Mouse (Mus musculus) kidney, adult 2 months (tissue): ENCODE results near the gene Trib2. TPM values are rescaled to one million over a fixed set of nuclear protein-coding genes. Genes with fewer than 3 reads are reported as not detected.
A peak's percentile ranks its signal among the peaks of the same experiment; 100 is the strongest.

Experiments used
- DNase-seq: peaks from one replicate; pipeline ENCODE4 v3.0.0; 2021
- H3K27ac ChIP-seq: fragments of 200-500 bp; 2 replicates; pipeline ENCODE4 v1.5.1; 2012; ENCODE audit warnings: low read depth, low read length, control low read depth, inconsistent platforms; ENCODE audit not compliant: insufficient read depth
- H3K27me3 ChIP-seq: fragments of 200-500 bp; replicated peaks from 2 replicates; pipeline ENCODE4 v1.6.1; 2012; ENCODE audit warnings: mild to moderate bottlenecking, moderate library complexity, low read length, inconsistent platforms; ENCODE audit not compliant: control insufficient read depth, insufficient read depth
- H3K36me3 ChIP-seq: fragments of 200-500 bp; 2 replicates; pipeline ENCODE4 v1.6.1; 2012; ENCODE audit warnings: mild to moderate bottlenecking, moderate library complexity, low read length, inconsistent platforms; ENCODE audit not compliant: control insufficient read depth, insufficient read depth
- H3K4me1 ChIP-seq: fragments of 200-500 bp; 2 replicates; pipeline ENCODE4 v1.6.1; 2011; ENCODE audit warnings: low read length; ENCODE audit not compliant: control insufficient read depth, insufficient read depth
- H3K4me3 ChIP-seq: fragments of 200-500 bp; 2 replicates; pipeline ENCODE4 v1.5.1; 2011; ENCODE audit warnings: mild to moderate bottlenecking, low read depth, low read length, control low read depth; ENCODE audit not compliant: insufficient read depth
- CTCF ChIP-seq: fragments of 200-500 bp; conservative IDR thresholded peaks from 2 replicates; pipeline ENCODE4 v1.5.1; 2011; ENCODE audit warnings: low read depth, mild to moderate bottlenecking, control low read depth, low read length, moderate library complexity, mixed read lengths; ENCODE audit not compliant: insufficient read depth, insufficient read length
- POLR2A ChIP-seq: fragments of 200-500 bp; IDR thresholded peaks from one replicate; pipeline ENCODE4 v1.6.1; 2011; ENCODE audit warnings: low read depth, low read length, control low read depth
- WGBS: fragments of 180-500 bp; shearing (Covaris S2); methylation state at CpG from one replicate; pipeline ENCODE4 v1.1.7; 2018; 5-methylcytosine and 5-hydroxymethylcytosine counted together
- polyA plus RNA-seq: library from polyadenylated mRNA; depleted of rRNA; stranded (reverse); fragments of >200 nt; gene quantifications from 2 replicates; pipeline ENCODE4 v1.2.3, GENCODE M21; 2012

The Trib2 gene
- polyA plus RNA-seq, 1 experiment = 22.2 TPM

DNA sequence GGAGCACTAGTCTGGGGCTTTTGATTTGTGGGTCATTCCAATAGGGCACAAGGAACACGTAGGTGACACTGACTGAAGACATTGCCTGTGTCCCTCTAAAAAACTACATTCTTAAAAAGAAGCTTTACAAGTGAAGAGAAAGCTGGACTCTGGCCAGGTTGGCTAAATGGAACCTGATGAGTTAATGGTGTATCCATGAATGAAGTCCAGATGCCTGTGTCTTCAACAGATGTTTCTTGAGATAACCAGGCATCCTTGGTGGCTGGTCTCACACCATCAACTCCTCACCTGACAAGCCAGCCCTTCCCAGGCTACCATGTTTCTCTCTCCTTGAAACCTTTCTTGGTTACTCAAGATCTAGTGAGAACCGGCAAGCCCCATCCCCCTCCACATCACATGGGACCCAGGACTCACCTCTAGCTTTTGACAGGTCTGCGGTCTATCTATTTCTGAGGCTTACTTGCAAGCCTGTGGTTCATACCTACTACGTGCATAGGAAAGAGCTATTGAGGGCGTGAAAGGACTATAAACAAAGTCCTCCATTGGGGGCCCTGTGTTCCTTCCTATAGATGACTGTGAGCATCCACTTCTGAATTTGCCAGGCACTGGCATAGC lies 8.4 kb downstream of the Trib2 start:
- no peak for DNase-seq
- Histone ChIP-seq H3K36me3 (peaks cover 6% of the 10 kb centered on the region), H3K27me3 (no peaks in the 10 kb centered on the region), H3K27ac (no peak overlapping the region), H3K4me3 (no peak overlapping the region), H3K4me1 (peaks cover 31% of the 10 kb centered on the region)
- no peak for TF ChIP-seq CTCF
- no peak for TF ChIP-seq POLR2A
- 93% methylated on average over 5 of the region's 5 CpGs for WGBS

DNA sequence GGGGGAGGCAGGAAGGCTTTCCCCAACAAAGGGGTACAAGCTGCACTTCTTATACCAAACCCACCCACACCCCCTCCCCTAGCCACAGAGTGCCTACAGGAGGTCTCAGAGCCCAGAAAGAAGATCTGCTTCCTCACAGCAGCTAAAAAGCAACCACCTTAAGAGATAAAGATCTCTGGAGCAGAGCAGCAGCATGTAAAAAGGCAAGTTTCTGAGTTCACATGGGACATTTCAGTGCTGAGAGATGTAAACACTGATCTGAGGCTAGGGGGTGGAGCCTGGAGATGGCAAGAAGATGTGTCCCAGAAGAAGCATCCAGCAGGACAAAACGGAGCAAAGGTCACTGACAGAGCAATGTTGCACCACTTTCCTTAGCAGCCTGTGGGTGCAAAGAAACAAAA lies 11.8 kb downstream of the Trib2 start:
- Histone ChIP-seq H3K4me1 (peaks cover 30% of the 10 kb centered on the region), H3K4me3 (no peak overlapping the region), H3K27ac (no peak overlapping the region), H3K36me3 (peaks cover 6% of the 10 kb centered on the region), H3K27me3 (no peaks in the 10 kb centered on the region)
- no peak for TF ChIP-seq CTCF
- no peak for TF ChIP-seq POLR2A
- DNase-seq = peak; percentile 86
- 8% methylated on average over 1 of the region's 1 CpGs for WGBS

DNA sequence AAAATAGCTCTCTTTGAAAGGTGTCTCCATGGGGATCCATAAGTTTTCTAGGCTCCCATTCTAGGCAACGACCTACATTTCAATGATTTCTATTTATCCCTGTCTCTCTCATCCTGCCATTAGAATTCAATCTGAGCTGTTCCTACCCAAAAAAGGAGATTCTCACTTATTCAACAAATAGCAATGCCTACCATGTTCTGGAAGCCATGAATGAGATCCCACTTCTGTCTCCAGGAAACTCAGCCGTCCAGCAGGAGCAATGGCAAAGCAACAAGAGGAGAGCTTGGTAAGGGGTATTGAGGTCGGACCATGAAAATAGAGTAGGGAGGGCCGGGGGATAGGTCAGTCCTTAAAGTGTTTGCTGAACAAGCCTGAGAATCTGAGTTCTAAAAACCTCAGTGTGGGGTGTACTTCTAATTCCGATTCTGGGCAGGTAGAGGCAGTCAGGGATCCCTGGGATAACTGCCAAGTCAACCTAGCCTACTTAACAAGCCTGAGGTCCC lies 12.7 kb downstream of the Trib2 start:
- H3K27ac ChIP-seq = no peak overlapping the region
- peaks cover 30% of the 10 kb centered on the region for H3K4me1 ChIP-seq
- peaks cover 6% of the 10 kb centered on the region for H3K36me3 ChIP-seq
- no peak overlapping the region for H3K4me3 ChIP-seq
- 76% methylated on average over 5 of the region's 5 CpGs for WGBS
- H3K27me3 ChIP-seq = no peaks in the 10 kb centered on the region
- no peak for TF ChIP-seq POLR2A
- no peak for TF ChIP-seq CTCF
- no peak for DNase-seq

DNA sequence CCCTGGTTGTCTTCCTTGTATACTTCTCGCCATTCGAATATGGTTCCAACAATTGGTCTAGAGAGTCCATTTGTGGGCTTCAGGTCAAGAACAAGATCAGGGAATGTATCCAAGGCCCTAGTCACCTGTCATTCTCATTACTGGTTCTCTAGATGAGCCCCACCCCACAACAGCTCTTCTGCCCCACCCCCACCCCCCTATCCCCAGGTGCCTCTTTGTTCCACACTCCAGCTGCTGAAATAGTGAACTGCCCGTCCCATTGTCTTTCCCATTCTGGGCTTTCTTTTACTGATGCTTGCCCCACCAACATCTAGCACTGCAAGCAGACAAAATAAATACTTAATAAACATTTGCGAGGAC lies 15.2 kb downstream of the Trib2 start:
- Histone ChIP-seq H3K27ac (no peak overlapping the region), H3K36me3 (peaks cover 1% of the 10 kb centered on the region), H3K4me3 (no peak overlapping the region), H3K27me3 (no peaks in the 10 kb centered on the region), H3K4me1 (peaks cover 26% of the 10 kb centered on the region)
- TF ChIP-seq CTCF = no peak
- no peak for TF ChIP-seq POLR2A
- no peak for DNase-seq
- WGBS = 95% methylated on average over 4 of the region's 4 CpGs

DNA sequence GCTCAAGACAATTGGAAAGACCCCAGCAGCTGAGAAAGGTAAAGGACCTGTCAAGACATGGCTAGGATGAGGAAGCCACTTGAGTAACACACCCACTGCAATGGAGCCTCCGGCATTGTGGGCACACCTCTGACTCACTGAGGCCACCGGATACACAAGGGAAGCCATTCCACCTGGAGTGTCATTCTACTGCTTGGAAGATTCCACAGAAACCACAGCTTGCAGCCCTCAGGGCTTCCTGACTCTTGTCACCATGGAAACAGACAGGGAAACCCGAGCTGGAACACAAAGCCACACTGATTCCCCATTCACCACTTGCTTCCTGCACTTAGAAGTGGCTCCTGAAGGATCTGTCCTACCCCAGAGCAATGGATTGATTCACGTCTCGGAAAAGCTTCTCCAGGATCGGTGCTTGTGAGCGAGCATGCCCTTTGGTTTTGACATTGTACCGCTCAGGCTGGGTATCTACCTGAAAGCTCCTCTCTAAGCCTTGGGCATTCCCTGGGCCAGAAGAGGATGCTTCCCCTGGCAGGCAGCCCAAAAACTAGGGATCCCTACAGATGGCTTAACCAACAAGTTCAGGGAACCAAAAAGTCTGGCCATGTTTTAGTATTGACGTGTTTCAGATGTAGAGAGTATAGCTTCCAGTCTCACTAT lies 15.7 kb downstream of the Trib2 start:
- peaks cover 24% of the 10 kb centered on the region for H3K4me1 ChIP-seq
- WGBS = 52% methylated on average over 9 of the region's 9 CpGs
- H3K27ac ChIP-seq = peak overlapping the region; percentile 65; the same call in 1 of the 2 replicates

DNA sequence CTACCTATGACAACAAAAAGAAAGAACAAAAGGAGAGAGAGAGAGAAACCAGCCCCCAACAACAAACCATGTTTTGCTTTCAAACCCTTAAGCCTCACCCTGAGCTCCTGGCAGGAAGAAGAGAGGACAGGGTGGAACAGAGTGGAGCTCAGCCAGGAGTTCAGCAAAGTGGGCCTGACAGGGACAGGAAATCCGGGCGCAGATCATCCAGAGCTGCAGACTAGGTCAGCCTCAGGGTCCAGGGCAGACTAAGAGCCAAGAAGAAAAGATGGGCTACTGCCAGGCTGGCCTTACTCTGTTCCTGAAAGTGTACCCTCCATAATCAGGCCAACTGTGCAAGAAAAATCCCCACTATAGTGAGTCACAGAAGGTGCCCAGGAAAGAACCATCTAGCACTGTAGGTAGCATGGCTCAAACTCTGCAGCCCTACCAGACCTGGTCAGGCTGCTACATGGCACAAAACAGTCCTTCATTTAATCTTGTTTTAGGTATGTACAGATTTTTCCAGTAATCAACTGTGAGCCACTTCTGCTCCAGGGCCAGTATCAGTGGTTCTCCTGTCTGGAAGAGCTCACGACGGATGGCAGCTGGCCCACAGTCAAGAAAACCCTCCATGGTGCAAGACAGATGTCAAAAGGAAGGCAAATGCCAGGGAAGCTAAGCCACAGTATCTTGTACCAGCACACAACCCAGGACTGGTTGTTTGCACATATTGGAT lies 16.4 kb downstream of the Trib2 start:
- TF ChIP-seq CTCF = no peak
- TF ChIP-seq POLR2A = no peak
- Histone ChIP-seq H3K27me3 (no peaks in the 10 kb centered on the region), H3K4me3 (no peak overlapping the region), H3K36me3 (no peaks in the 10 kb centered on the region; the same call in none of the 2 replicates), H3K4me1 (peaks cover 17% of the 10 kb centered on the region), H3K27ac (peak overlapping the region; percentile 65)
- DNase-seq = peak; percentile 89
- 46% methylated on average over 4 of the region's 4 CpGs for WGBS

More for the DNA sequence above, 15.7 kb downstream of the Trib2 start:
- H3K36me3 ChIP-seq = no peaks in the 10 kb centered on the region; the same call in none of the 2 replicates
- H3K4me3 ChIP-seq = no peak overlapping the region
- no peaks in the 10 kb centered on the region for H3K27me3 ChIP-seq
- DNase-seq = peak; percentile 77
- no peak for TF ChIP-seq CTCF
- no peak for TF ChIP-seq POLR2A

DNA sequence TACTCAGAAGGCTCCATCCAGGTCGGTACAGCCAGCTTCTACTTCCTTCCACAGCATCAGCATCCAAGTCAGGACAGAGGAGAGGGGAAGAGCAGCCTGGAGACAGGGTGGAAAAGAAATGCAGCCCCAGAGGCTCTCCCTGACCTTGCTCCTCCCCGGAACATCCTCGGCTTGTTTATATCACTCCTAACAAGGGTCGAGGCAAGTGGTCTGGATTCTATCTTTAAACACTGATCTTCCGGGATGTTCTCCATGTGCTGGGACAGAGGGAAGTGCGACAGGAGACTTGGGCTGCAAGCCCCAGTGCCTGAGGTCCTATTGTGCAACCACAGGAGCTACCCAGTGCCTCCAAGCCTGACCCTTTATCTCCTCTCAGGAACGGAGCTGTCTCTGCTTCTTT lies 18.7 kb downstream of the Trib2 start:
- H3K36me3 ChIP-seq = no peaks in the 10 kb centered on the region; the same call in none of the 2 replicates
- no peak overlapping the region for H3K27ac ChIP-seq
- TF ChIP-seq POLR2A (no peak), CTCF (no peak)
- peak; percentile 83 for DNase-seq
- WGBS = 53% methylated on average over 7 of the region's 7 CpGs
- no peaks in the 10 kb centered on the region for H3K27me3 ChIP-seq
- no peak overlapping the region for H3K4me3 ChIP-seq
- peaks cover 4% of the 10 kb centered on the region for H3K4me1 ChIP-seq
